Mouse (Mus musculus) forebrain, postnatal 0 days (tissue): ENCODE results near the gene Trpm6. TPM values are rescaled to one million over a fixed set of nuclear protein-coding genes. Genes with fewer than 3 reads are reported as not detected.

Experiments used
- ATAC-seq: fragments of 200-750 bp; cut with Nextera tagmentation; 2 replicates; pipeline ENCODE4 v1.8.0; 2017; ENCODE audit warnings: mild to moderate bottlenecking, moderate library complexity
- DNase-seq: peaks from one replicate; pipeline ENCODE4 v3.0.0-alpha.2; 2015
- H3K27ac ChIP-seq: fragments of 300-500 bp; sonication (generic); 2 replicates; pipeline ENCODE4 v1.5.1; 2014; ENCODE audit warnings: low read depth, mild to moderate bottlenecking, antibody characterized with exemption, low read length, moderate library complexity, mixed read lengths
- H3K27me3 ChIP-seq: fragments of 300-500 bp; sonication (generic); 2 replicates; pipeline ENCODE4 v1.6.1; 2014; ENCODE audit warnings: mild to moderate bottlenecking, low read length, mixed read lengths; ENCODE audit not compliant: insufficient read depth
- H3K36me3 ChIP-seq: fragments of 300-500 bp; sonication (generic); 2 replicates; pipeline ENCODE4 v1.6.1; 2014; ENCODE audit warnings: mild to moderate bottlenecking, moderate library complexity; ENCODE audit not compliant: insufficient read depth
- H3K4me1 ChIP-seq: fragments of 300-500 bp; sonication (generic); 2 replicates; pipeline ENCODE4 v1.6.1; 2014; ENCODE audit warnings: antibody characterized with exemption; ENCODE audit not compliant: insufficient read depth
- H3K4me2 ChIP-seq: fragments of 300-500 bp; sonication (generic); 2 replicates; pipeline ENCODE4 v1.6.1; 2014; ENCODE audit warnings: low read depth, mild to moderate bottlenecking, moderate library complexity
- H3K4me3 ChIP-seq: fragments of 300-500 bp; sonication (generic); 2 replicates; pipeline ENCODE4 v1.5.1; 2014; ENCODE audit warnings: low read depth, low read length, mixed read lengths
- H3K9ac ChIP-seq: fragments of 300-500 bp; sonication (generic); 2 replicates; pipeline ENCODE4 v1.6.1; 2014; ENCODE audit warnings: mild to moderate bottlenecking
- H3K9me3 ChIP-seq: fragments of 300-500 bp; sonication (generic); 2 replicates; pipeline ENCODE4 v1.6.1; 2016; ENCODE audit warnings: low read length
- CTCF ChIP-seq: sonication (generic); IDR thresholded peaks from 2 replicates; pipeline ENCODE4 v1.5.1; 2016; ENCODE audit warnings: antibody characterized with exemption, control low read depth, low read depth
- WGBS: fragments of 180-500 bp; shearing (Covaris S2); extraction: QIAGEN DNeasy Blood & Tissue Kit; methylation state at CpG from one replicate; pipeline ENCODE4 v1.1.7; 2014; 5-methylcytosine and 5-hydroxymethylcytosine counted together
- polyA plus RNA-seq: library from polyadenylated mRNA; unstranded; fragments of >200 nt; fragmentation: Nextera tagmentation; extraction: Ambion mirVana; gene quantifications from 2 replicates; pipeline ENCODE4 v1.2.1, GENCODE M21; 2015
- total RNA-seq: library from RNA; depleted of rRNA; stranded (reverse); fragments of >200 nt; gene quantifications from 2 replicates; pipeline ENCODE4 v1.2.3, GENCODE M21; 2014

Trpm6 gene
- total and polyA plus RNA-seq, 2 experiments from 2014 or later = 0.27 to 0.29 TPM

GRCm38 (mm10) chr19:18746576-18747340 is 3.0 kb upstream of the Trpm6 start:
- Histone ChIP-seq H3K4me3 (no peak overlapping the region), H3K4me1 (peaks cover 5% of the 10 kb centered on the region; the same call in 1 of the 2 replicates), H3K36me3 (no peaks in the 10 kb centered on the region), H3K27ac (no peak overlapping the region), H3K27me3 (no peaks in the 10 kb centered on the region; the same call in 1 of the 2 replicates), H3K9me3 (no peaks in the 10 kb centered on the region), H3K4me2 (no peak overlapping the region), H3K9ac (no peak overlapping the region)
- ATAC-seq (no peak), DNase-seq (no peak)
- WGBS = 89% methylated on average over 5 of the region's 5 CpGs
- no peak for TF ChIP-seq CTCF

GRCm38 (mm10) chr19:18747379-18747778 is 2.4 kb upstream of the Trpm6 start:
- Histone ChIP-seq H3K27me3 (no peaks in the 10 kb centered on the region; the same call in 1 of the 2 replicates), H3K4me3 (no peak overlapping the region), H3K27ac (no peak overlapping the region), H3K4me2 (no peak overlapping the region), H3K9ac (no peak overlapping the region), H3K36me3 (no peaks in the 10 kb centered on the region), H3K9me3 (no peaks in the 10 kb centered on the region), H3K4me1 (peaks cover 5% of the 10 kb centered on the region; the same call in 1 of the 2 replicates)
- DNase-seq (no peak), ATAC-seq (no peak)
- no peak for TF ChIP-seq CTCF
- WGBS = 90% methylated on average over 4 of the region's 4 CpGs

GRCm38 (mm10) chr19:18757191-18757590 is 7.4 kb downstream of the Trpm6 start:
- Histone ChIP-seq H3K27ac (no peak overlapping the region), H3K36me3 (no peaks in the 10 kb centered on the region), H3K27me3 (no peaks in the 10 kb centered on the region), H3K4me3 (no peak overlapping the region), H3K4me1 (no peaks in the 10 kb centered on the region), H3K9me3 (no peaks in the 10 kb centered on the region), H3K4me2 (no peak overlapping the region), H3K9ac (no peak overlapping the region)
- no peak for TF ChIP-seq CTCF
- ATAC-seq = no peak
- no peak for DNase-seq

DNA sequence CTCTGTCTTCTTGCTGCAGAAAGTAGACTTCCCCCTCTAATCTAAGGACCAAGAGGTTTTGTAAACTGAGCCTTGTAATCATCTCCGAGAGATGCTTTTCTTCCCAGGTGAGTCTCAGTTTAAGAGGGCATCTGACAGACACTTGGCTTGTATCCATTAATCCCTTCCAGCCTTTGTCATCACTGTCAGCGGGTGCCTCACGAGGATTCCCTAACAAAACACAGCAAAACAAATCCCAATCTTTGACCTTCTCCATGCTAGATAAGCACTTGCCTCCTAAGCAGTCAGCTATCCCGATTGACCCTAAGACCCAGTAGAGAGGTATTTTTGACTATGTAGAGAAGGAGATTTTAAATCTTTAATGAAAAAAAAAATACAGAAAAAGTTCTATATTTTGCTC is 7.9 kb downstream of the Trpm6 start:
- no peak overlapping the region for H3K4me3 ChIP-seq
- H3K4me1 ChIP-seq = no peaks in the 10 kb centered on the region
- WGBS = 49% methylated on average over 4 of the region's 4 CpGs
- no peaks in the 10 kb centered on the region for H3K36me3 ChIP-seq
- no peak for DNase-seq
- no peak for TF ChIP-seq CTCF
- H3K9ac ChIP-seq = no peak overlapping the region
- no peaks in the 10 kb centered on the region for H3K9me3 ChIP-seq
- no peak for ATAC-seq
- H3K27me3 ChIP-seq = no peaks in the 10 kb centered on the region
- H3K27ac ChIP-seq = no peak overlapping the region
- H3K4me2 ChIP-seq = no peak overlapping the region

- WGBS = 43% methylated on average over 6 of the region's 6 CpGs
- H3K9ac ChIP-seq = no peak overlapping the region
- no peaks in the 10 kb centered on the region for H3K27me3 ChIP-seq
- no peak overlapping the region for H3K27ac ChIP-seq
- H3K4me3 ChIP-seq = no peak overlapping the region
- no peak for TF ChIP-seq CTCF
- no peaks in the 10 kb centered on the region for H3K9me3 ChIP-seq
- ATAC-seq (no peak), DNase-seq (no peak)
- no peak overlapping the region for H3K4me2 ChIP-seq
- H3K4me1 ChIP-seq = no peaks in the 10 kb centered on the region
- no peaks in the 10 kb centered on the region for H3K36me3 ChIP-seq
Observed at GRCm38 (mm10) chr19:18758269-18758668, 8.5 kb downstream of the Trpm6 start.

DNA sequence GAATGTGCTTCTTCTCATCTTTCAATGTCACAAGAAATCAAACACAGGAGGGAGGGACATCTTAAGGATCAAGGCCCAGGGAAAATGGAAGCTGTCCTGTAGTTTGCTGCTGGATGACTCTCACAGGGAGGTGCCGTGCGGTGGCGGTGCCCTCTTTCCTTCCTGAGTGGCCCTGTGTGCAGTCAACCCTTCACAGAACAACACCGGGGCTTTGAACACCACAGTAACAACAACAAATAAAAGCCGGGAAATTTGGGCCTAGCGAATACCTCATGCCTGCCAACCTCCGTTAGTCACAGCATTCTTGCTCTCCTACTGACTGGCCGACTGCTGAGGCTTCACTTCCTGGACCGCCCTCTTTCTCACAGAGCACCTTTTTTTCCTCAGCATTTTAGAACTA is 9.1 kb downstream of the Trpm6 start:
- Histone ChIP-seq H3K9me3 (no peaks in the 10 kb centered on the region), H3K4me3 (no peak overlapping the region), H3K9ac (no peak overlapping the region), H3K4me1 (no peaks in the 10 kb centered on the region), H3K27me3 (no peaks in the 10 kb centered on the region), H3K36me3 (no peaks in the 10 kb centered on the region), H3K4me2 (no peak overlapping the region), H3K27ac (no peak overlapping the region)
- WGBS = 29% methylated on average over 9 of the region's 9 CpGs
- no peak for ATAC-seq
- no peak for DNase-seq
- no peak for TF ChIP-seq CTCF

GRCm38 (mm10) chr19:18766399-18766798 is 16.6 kb downstream of the Trpm6 start:
- Histone ChIP-seq H3K9ac (no peak overlapping the region), H3K9me3 (no peaks in the 10 kb centered on the region), H3K4me3 (no peak overlapping the region), H3K36me3 (no peaks in the 10 kb centered on the region), H3K4me2 (no peak overlapping the region), H3K27ac (no peak overlapping the region), H3K4me1 (no peaks in the 10 kb centered on the region), H3K27me3 (no peaks in the 10 kb centered on the region)
- TF ChIP-seq CTCF = no peak
- WGBS = 88% methylated on average over 5 of the region's 5 CpGs
- DNase-seq (no peak), ATAC-seq (no peak)
